Mouse (Mus musculus) thymus, adult 2 months (tissue): ENCODE data around the gene Siglece. TPM values are rescaled to one million over a fixed set of nuclear protein-coding genes. Genes with fewer than 3 reads are reported as not detected.

Experiments
- DNase-seq: peaks from one replicate; pipeline ENCODE4 v3.0.0; 2021
- H3K27ac ChIP-seq: fragments of 200-500 bp; 2 replicates; pipeline ENCODE4 v1.5.1; 2012; ENCODE audit warnings: low read length, control low read depth; ENCODE audit not compliant: control insufficient read depth, insufficient read depth
- H3K27me3 ChIP-seq: fragments of 200-500 bp; 2 replicates; pipeline ENCODE4 v1.6.1; 2012; ENCODE audit warnings: mild to moderate bottlenecking, low read length, moderate library complexity, mixed read lengths; ENCODE audit not compliant: control insufficient read depth, insufficient read depth
- H3K36me3 ChIP-seq: fragments of 200-500 bp; 2 replicates; pipeline ENCODE4 v1.6.1; 2012; ENCODE audit warnings: mild to moderate bottlenecking, low read length, moderate library complexity; ENCODE audit not compliant: control insufficient read depth, insufficient read depth
- H3K4me1 ChIP-seq: fragments of 200-500 bp; replicated peaks from 2 replicates; pipeline ENCODE4 v1.6.1; 2012; ENCODE audit warnings: low read length; ENCODE audit not compliant: control insufficient read depth, insufficient read depth
- H3K4me3 ChIP-seq: fragments of 200-500 bp; 2 replicates; pipeline ENCODE4 v1.5.1; 2012; ENCODE audit warnings: mild to moderate bottlenecking, low read length, control low read depth, moderate library complexity; ENCODE audit not compliant: control insufficient read depth, insufficient read depth
- CTCF ChIP-seq: fragments of 200-500 bp; IDR thresholded peaks from 2 replicates; pipeline ENCODE4 v1.5.1; 2012; ENCODE audit warnings: mild to moderate bottlenecking, control low read depth, low read length, moderate library complexity, borderline replicate concordance; ENCODE audit not compliant: control insufficient read depth, poor library complexity, insufficient read depth; ENCODE audit errors: extremely low read depth
- POLR2A ChIP-seq: fragments of 200-500 bp; IDR thresholded peaks from 2 replicates; pipeline ENCODE4 v1.6.1; 2012; ENCODE audit warnings: mild to moderate bottlenecking, low read length, control low read depth, moderate library complexity; ENCODE audit not compliant: control insufficient read depth, poor library complexity, insufficient read depth; ENCODE audit errors: extremely low read depth
- WGBS: fragments of 180-500 bp; shearing (Covaris S2); methylation state at CpG from one replicate; pipeline ENCODE4 v1.1.7; 2018; 5-methylcytosine and 5-hydroxymethylcytosine counted together
- polyA plus RNA-seq: library from polyadenylated mRNA; depleted of rRNA; stranded (reverse); fragments of >200 nt; gene quantifications from 2 replicates; pipeline ENCODE4 v1.2.3, GENCODE M21; 2012

Gene Siglece
- polyA plus RNA-seq, 1 experiment, result 2.8 TPM

GRCm38 (mm10) chr7:43656232-43656631 lies 3.7 kb downstream of the Siglece start:
- DNase-seq, result no peak
- Histone ChIP-seq H3K4me1 (no peaks in the 10 kb centered on the region; the same call in 1 of the 2 replicates), H3K4me3 (no peak overlapping the region), H3K27ac (no peak overlapping the region), H3K27me3 (no peaks in the 10 kb centered on the region), H3K36me3 (no peaks in the 10 kb centered on the region)
- TF ChIP-seq CTCF (no peak), POLR2A (no peak)
- WGBS, result 6% methylated on average over 6 of the region's 6 CpGs

GRCm38 (mm10) chr7:43654519-43654918 lies 5.4 kb downstream of the Siglece start:
- 13% methylated on average over 3 of the region's 3 CpGs for WGBS
- TF ChIP-seq CTCF (no peak), POLR2A (no peak)
- Histone ChIP-seq H3K4me3 (no peak overlapping the region), H3K27ac (no peak overlapping the region), H3K27me3 (no peaks in the 10 kb centered on the region), H3K4me1 (no peaks in the 10 kb centered on the region; the same call in 1 of the 2 replicates), H3K36me3 (no peaks in the 10 kb centered on the region)
- DNase-seq, result no peak

- Histone ChIP-seq H3K36me3 (no peaks in the 10 kb centered on the region), H3K27me3 (no peaks in the 10 kb centered on the region), H3K4me3 (no peak overlapping the region), H3K27ac (no peak overlapping the region), H3K4me1 (no peaks in the 10 kb centered on the region; the same call in 1 of the 2 replicates)
- WGBS, result 96% methylated on average over 6 of the region's 6 CpGs
- DNase-seq, result no peak
- no peak for TF ChIP-seq POLR2A
- no peak for TF ChIP-seq CTCF
Observed at GRCm38 (mm10) chr7:43652683-43653082, 7.3 kb downstream of the Siglece start.

GRCm38 (mm10) chr7:43643046-43643652 lies 16.8 kb downstream of the Siglece start:
- H3K27ac ChIP-seq, result no peak overlapping the region
- H3K36me3 ChIP-seq, result no peaks in the 10 kb centered on the region
- no peak overlapping the region for H3K4me3 ChIP-seq
- 80% methylated on average over 17 of the region's 17 CpGs for WGBS
- no peak for TF ChIP-seq CTCF
- no peak for TF ChIP-seq POLR2A
- no peaks in the 10 kb centered on the region; the same call in 1 of the 2 replicates for H3K4me1 ChIP-seq
- DNase-seq, result no peak
- H3K27me3 ChIP-seq, result no peaks in the 10 kb centered on the region

- Histone ChIP-seq H3K27ac (no peak overlapping the region), H3K36me3 (no peaks in the 10 kb centered on the region), H3K4me3 (no peak overlapping the region), H3K27me3 (no peaks in the 10 kb centered on the region), H3K4me1 (no peaks in the 10 kb centered on the region; the same call in 1 of the 2 replicates)
- DNase-seq, result no peak
- 86% methylated on average over 5 of the region's 5 CpGs for WGBS
- TF ChIP-seq CTCF (no peak), POLR2A (no peak)
Observed at GRCm38 (mm10) chr7:43642587-43642986, 17.4 kb downstream of the Siglece start.

GRCm38 (mm10) chr7:43637118-43637517 lies 22.8 kb downstream of the Siglece start:
- 90% methylated on average over 1 of the region's 1 CpGs for WGBS
- Histone ChIP-seq H3K27ac (no peak overlapping the region), H3K4me1 (no peaks in the 10 kb centered on the region), H3K4me3 (no peak overlapping the region), H3K36me3 (no peaks in the 10 kb centered on the region), H3K27me3 (no peaks in the 10 kb centered on the region)
- no peak for DNase-seq
- TF ChIP-seq POLR2A (no peak), CTCF (no peak)

- DNase-seq, result no peak
- WGBS, result 43% methylated on average over 2 of the region's 2 CpGs
- Histone ChIP-seq H3K4me3 (no peak overlapping the region), H3K36me3 (no peaks in the 10 kb centered on the region), H3K27me3 (no peaks in the 10 kb centered on the region), H3K4me1 (no peaks in the 10 kb centered on the region), H3K27ac (no peak overlapping the region)
- TF ChIP-seq CTCF (no peak), POLR2A (no peak)
Observed at GRCm38 (mm10) chr7:43636194-43636593, 23.8 kb downstream of the Siglece start.
